Comparison of ENCODE assay signal across 8 mouse cellular contexts in the genomic region with DNA sequence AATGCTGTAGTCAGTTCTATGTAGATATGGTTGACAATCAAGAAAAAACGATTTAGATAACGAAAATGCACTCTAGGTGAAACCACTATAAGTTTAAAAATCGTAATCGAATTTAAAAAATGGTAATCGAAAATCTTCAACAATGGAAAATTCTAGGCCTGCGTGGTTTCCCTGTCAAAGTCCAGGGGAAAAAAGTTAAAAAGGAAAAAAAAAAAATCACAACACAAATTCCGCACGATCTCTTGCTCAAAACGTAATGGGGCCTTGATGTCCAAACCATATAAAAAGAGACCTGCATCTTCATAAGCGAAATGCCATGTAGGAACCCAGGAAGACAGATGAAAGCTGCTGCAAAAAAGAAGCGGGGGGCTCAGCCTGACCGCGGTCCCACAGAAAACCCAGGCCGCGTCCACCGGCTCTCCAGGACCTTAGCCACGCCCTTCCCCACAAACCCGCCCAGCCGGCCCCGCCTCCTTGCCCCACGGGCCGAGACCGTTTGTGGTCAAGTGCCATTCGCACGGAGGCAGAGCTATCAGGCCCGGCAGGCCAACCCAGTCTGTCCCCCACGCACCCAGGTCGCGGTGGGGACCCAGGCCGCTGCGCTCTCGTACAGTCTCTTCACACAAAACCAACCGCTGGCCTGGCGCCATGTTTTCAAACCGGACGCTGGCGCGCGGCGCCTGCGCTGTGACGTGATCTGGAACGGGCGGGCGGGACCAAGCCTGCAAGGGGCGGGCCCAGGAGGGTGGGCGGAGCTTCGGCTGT. TPM values are rescaled to one million over a fixed set of nuclear protein-coding genes. Genes with fewer than 3 reads are reported as not detected.
DNase-seq lines count a peak whose midpoint lies in the region; ATAC-seq and TF ChIP-seq lines count a peak whose summit lies in the region.

TSS of gene Cep72 (minus strand) at position 687 of the 765 bp plus-strand sequence.

- in situ Hi-C loops in CH12.LX (cut with MboI; ENCODE audit: low pct_ligation_motif_present, low pct_unique_long_range_greater_than_20kb, low sequenced_read_pairs), result no loop called here

- no peaks in the 10 kb centered on the region for H3K79me2 ChIP-seq in CH12.LX (replicated peaks; ENCODE audit: control insufficient read depth, extremely low read depth, insufficient read depth, poor library complexity, severe bottlenecking)

- no peak for TF ChIP-seq EP300 in CH12.LX (IDR thresholded peaks at IDR 0.05; ENCODE audit: low read length)
- TF ChIP-seq EP300 in liver, embryonic 14.5 days (IDR thresholded peaks at IDR 0.05; ENCODE audit: low read depth), result no peak

- peak within 1 kb of the TSS; percentile 79 to 99 (median 89) for H3K4me3 ChIP-seq in CH12.LX (replicated peaks in 1 of 3; ENCODE audit: low read depth in 2 of 3, low read length in 2 of 3, poor library complexity in 1 of 3)
- H3K4me3 ChIP-seq in forebrain, embryonic 12.5 days (replicated peaks), result peak within 1 kb of the TSS; percentile 86
- peak within 1 kb of the TSS; percentile 74 for H3K4me3 ChIP-seq in heart, embryonic 16.5 days (ENCODE audit: low read length)
- H3K4me3 ChIP-seq in liver, embryonic 14.5 days (ENCODE audit: insufficient read depth in 1 of 2, low read depth in 2 of 2, low read length in 2 of 2), result peak within 1 kb of the TSS; percentile 82 to 93
- H3K4me3 ChIP-seq in stomach, embryonic 15.5 days (replicated peaks), result peak within 1 kb of the TSS; percentile 85

- peak within 1 kb of the TSS; percentile 90 for H3K27ac ChIP-seq in CH12.LX (ENCODE audit: insufficient read depth, low read depth)
- peak within 1 kb of the TSS; percentile 85 for H3K27ac ChIP-seq in forebrain, embryonic 12.5 days
- H3K27ac ChIP-seq in heart, embryonic 16.5 days (ENCODE audit: low read length), result peak within 1 kb of the TSS; percentile 85
- peak within 1 kb of the TSS; percentile 71 for H3K27ac ChIP-seq in liver, embryonic 14.5 days
- H3K27ac ChIP-seq in stomach, embryonic 15.5 days, result peak within 1 kb of the TSS; percentile 87

- 0 out of 4 replicates have a peak, but pooled peaks cover 0 to 5% of the 10 kb centered on the region in 2 experiments for H3K4me1 ChIP-seq in CH12.LX (ENCODE audit: control insufficient read depth in 1 of 2, insufficient read depth in 2 of 2)
- peaks cover 6% of the 10 kb centered on the region; the same call in 1 of the 2 replicates for H3K4me1 ChIP-seq in forebrain, embryonic 12.5 days
- no peaks in the 10 kb centered on the region for H3K4me1 ChIP-seq in heart, embryonic 16.5 days (ENCODE audit: control insufficient read depth, insufficient read depth, low read length)
- peaks cover 8 to 18% of the 10 kb centered on the region in 2 experiments for H3K4me1 ChIP-seq in liver, embryonic 14.5 days (replicated peaks; ENCODE audit: control insufficient read depth in 2 of 2, insufficient read depth in 2 of 2, low read length in 1 of 2)
- no peaks in the 10 kb centered on the region for H3K4me1 ChIP-seq in stomach, embryonic 15.5 days

- dilution Hi-C loops in CH12.LX (cut with MboI; ENCODE audit: extremely low pct_ligation_motif_present, extremely low pct_unique_long_range_greater_than_20kb, low sequenced_read_pairs), result no loop called here

- H3K27me3 ChIP-seq in CH12.LX (replicated peaks), result peaks cover 4% of the 10 kb centered on the region
- H3K27me3 ChIP-seq in forebrain, embryonic 12.5 days, result no peaks in the 10 kb centered on the region
- H3K27me3 ChIP-seq in heart, embryonic 16.5 days (ENCODE audit: control insufficient read depth, insufficient read depth, low read length), result no peaks in the 10 kb centered on the region
- no peaks in the 10 kb centered on the region for H3K27me3 ChIP-seq in liver, embryonic 14.5 days (ENCODE audit: control insufficient read depth, insufficient read depth, low read length)
- no peaks in the 10 kb centered on the region for H3K27me3 ChIP-seq in stomach, embryonic 15.5 days (replicated peaks)

- DNase-seq in CH12.LX (ENCODE audit: extremely low read depth), result peak; percentile 88
- peak; percentile 94 for DNase-seq in c-Kit-positive CD71-positive TER-119-positive erythroid progenitor cells, embryonic 14.5 days (ENCODE audit: low spot score)
- DNase-seq in kidney, postnatal 25 days, result peak; percentile 93 to 95
- peak in 2 of 3 experiments; percentile 84 to 88 for DNase-seq in liver, embryonic 14.5 days (ENCODE audit: low read depth in 3 of 3, low spot score in 3 of 3)
- DNase-seq in neural tube, embryonic 10.5 days (ENCODE audit: extremely low spot score, low spot score), result peak; percentile 96

- WGBS in forebrain, embryonic 12.5 days, result 4% methylated on average over 48 of the region's 48 CpGs
- WGBS in heart, embryonic 16.5 days, result 3% methylated on average over 48 of the region's 48 CpGs
- WGBS in liver, embryonic 14.5 days (ENCODE audit: insufficient replicate concordance), result 3% methylated on average over 48 of the region's 48 CpGs
- 2% methylated on average over 48 of the region's 48 CpGs for WGBS in stomach, embryonic 15.5 days

- H3K4me2 ChIP-seq in CH12.LX (ENCODE audit: insufficient read depth, low read depth, poor library complexity, severe bottlenecking), result peak within 1 kb of the TSS; percentile 98
- peak within 1 kb of the TSS; percentile 52 for H3K4me2 ChIP-seq in forebrain, embryonic 12.5 days
- peak within 1 kb of the TSS; percentile 70 for H3K4me2 ChIP-seq in heart, embryonic 16.5 days (ENCODE audit: low read depth, low read length)
- peak within 1 kb of the TSS; percentile 77 for H3K4me2 ChIP-seq in liver, embryonic 14.5 days (ENCODE audit: low read depth)
- peak within 1 kb of the TSS; percentile 62 for H3K4me2 ChIP-seq in stomach, embryonic 15.5 days

- H3K36me3 ChIP-seq in CH12.LX (replicated peaks in 1 of 2; ENCODE audit: control insufficient read depth in 1 of 2, insufficient read depth in 1 of 2, low read length in 1 of 2), result peaks cover 8 to 17% of the 10 kb centered on the region in 2 experiments
- H3K36me3 ChIP-seq in forebrain, embryonic 12.5 days (replicated peaks), result peaks cover 11% of the 10 kb centered on the region
- H3K36me3 ChIP-seq in heart, embryonic 16.5 days (ENCODE audit: control insufficient read depth, insufficient read depth), result peaks cover 10% of the 10 kb centered on the region
- no peaks in the 10 kb centered on the region for H3K36me3 ChIP-seq in liver, embryonic 14.5 days (replicated peaks; ENCODE audit: control insufficient read depth, insufficient read depth, low read depth)
- no peaks in the 10 kb centered on the region for H3K36me3 ChIP-seq in stomach, embryonic 15.5 days

- TF ChIP-seq POLR2A in CH12.LX (IDR thresholded peaks at IDR 0.05; ENCODE audit: low read depth, low read length), result peak; percentile 86

- no peak for TF ChIP-seq RAD21 in CH12.LX (IDR thresholded peaks at IDR 0.05; ENCODE audit: low read depth, low read length)

- TF ChIP-seq CTCF in CH12.LX (conservative IDR thresholded peaks at IDR 0.05 in 1 of 2, IDR thresholded peaks at IDR 0.05 in 1 of 2; ENCODE audit: low read depth in 2 of 2, low read length in 2 of 2), result no peak
- no peak for TF ChIP-seq CTCF in liver, embryonic 14.5 days (IDR thresholded peaks at IDR 0.05; ENCODE audit: low read depth)

- peak; percentile 99 for ATAC-seq in forebrain, embryonic 12.5 days (ENCODE audit: low FRiP score)
- peak; percentile 97 for ATAC-seq in heart, embryonic 16.5 days (replicated peaks; ENCODE audit: extremely low read depth, insufficient read depth, low FRiP score)
- peak; percentile 97 for ATAC-seq in liver, embryonic 14.5 days (ENCODE audit: insufficient read depth)
- peak; percentile 98 for ATAC-seq in stomach, embryonic 15.5 days (ENCODE audit: insufficient read depth, low FRiP score, low read depth)

- H3K9ac ChIP-seq in CH12.LX (ENCODE audit: insufficient read depth, low read depth), result peak within 1 kb of the TSS; percentile 97
- peak within 1 kb of the TSS; percentile 68 for H3K9ac ChIP-seq in forebrain, embryonic 12.5 days
- peak within 1 kb of the TSS; percentile 87 for H3K9ac ChIP-seq in heart, embryonic 16.5 days (ENCODE audit: low read length)
- H3K9ac ChIP-seq in liver, embryonic 14.5 days (replicated peaks), result peak within 1 kb of the TSS; percentile 93
- peak within 1 kb of the TSS; percentile 74; the same call in 1 of the 2 replicates for H3K9ac ChIP-seq in stomach, embryonic 15.5 days

- H3K9me3 ChIP-seq in CH12.LX (replicated peaks; ENCODE audit: low read length), result no peaks in the 10 kb centered on the region
- no peaks in the 10 kb centered on the region for H3K9me3 ChIP-seq in forebrain, embryonic 12.5 days
- H3K9me3 ChIP-seq in heart, embryonic 16.5 days (replicated peaks; ENCODE audit: control insufficient read depth, low read length), result no peaks in the 10 kb centered on the region
- H3K9me3 ChIP-seq in liver, embryonic 14.5 days (ENCODE audit: control insufficient read depth, low read length), result no peaks in the 10 kb centered on the region
- no peaks in the 10 kb centered on the region for H3K9me3 ChIP-seq in stomach, embryonic 15.5 days

TF ChIP-seq in CH12.LX, 34 proteins besides CTCF, POLR2A, EP300 and RAD21 (continues in another document):
- TF ChIP-seq TBP (conservative IDR thresholded peaks at IDR 0.05; ENCODE audit: low read depth, low read length), result 0 out of 2 replicates have a peak, but pooled peaks have one; percentile 18
- no peak for TF ChIP-seq MAFK (IDR thresholded peaks at IDR 0.05; ENCODE audit: insufficient replicate concordance, low read length)
- TF ChIP-seq ZNF384 (IDR thresholded peaks at IDR 0.05; ENCODE audit: low read depth, low read length), result peak; percentile 77
- peak; percentile 84 for TF ChIP-seq NELFE (IDR thresholded peaks at IDR 0.05; ENCODE audit: low read depth, low read length)
- TF ChIP-seq ZMIZ1 (IDR thresholded peaks at IDR 0.05; ENCODE audit: low read depth, low read length), result peak; percentile 70
- no peak for TF ChIP-seq GABPA (IDR thresholded peaks at IDR 0.05; ENCODE audit: insufficient replicate concordance, low read depth, low read length)
- no peak for TF ChIP-seq PAX5 (IDR thresholded peaks at IDR 0.05; ENCODE audit: low read length)
- TF ChIP-seq MEF2A (IDR thresholded peaks at IDR 0.05; ENCODE audit: borderline replicate concordance, low read depth, low read length), result 0 out of 2 replicates have a peak, but pooled peaks have one; percentile 23
- peak; percentile 53; the same call in 1 of the 2 replicates for TF ChIP-seq ELF1 (IDR thresholded peaks at IDR 0.05; ENCODE audit: low read depth, low read length)
- TF ChIP-seq SIN3A (IDR thresholded peaks at IDR 0.05; ENCODE audit: low read length), result peak; percentile 67; the same call in 1 of the 2 replicates
- peak; percentile 52 for TF ChIP-seq IRF4 (IDR thresholded peaks at IDR 0.05; ENCODE audit: low read depth, low read length)

RNA-seq across cellular contexts. Expression of gene Cep72, which starts in this region (rescaled TPM):
- total RNA-seq in CH12.LX (2012; rRNA removed), result 5.4 and 7.3 TPM in 2 replicates
- total RNA-seq in CH12.LX (2014; rRNA removed), result 13.1 and 15.1 TPM in 2 replicates
- polyA plus RNA-seq in CH12.LX (2012; ENCODE audit: insufficient read length, low read depth), result 9.3 and 14.0 TPM in 2 replicates
- polyA plus RNA-seq in forebrain, embryonic 12.5 days (2016; fragmentation: Nextera tagmentation; extraction: Ambion mirVana), result 19.1 and 24.8 TPM in 2 replicates
- 11.7 and 12.0 TPM in 2 replicates for polyA plus RNA-seq in heart, embryonic 16.5 days (2015; fragmentation: Nextera tagmentation; extraction: Ambion mirVana)
- polyA plus RNA-seq in liver, embryonic 14.5 days (2012; rRNA removed), result 5.2 and 5.5 TPM in 2 replicates
- polyA plus RNA-seq in liver, embryonic 14.5 days (2014; fragmentation: Nextera tagmentation; extraction: Ambion mirVana), result 8.5 and 8.6 TPM in 2 replicates
- 11.1 and 11.2 TPM in 2 replicates for polyA plus RNA-seq in stomach, embryonic 15.5 days (2015; fragmentation: Nextera tagmentation; extraction: Ambion mirVana)

Comparison
In these comparisons a context has a peak if more than half of its experiments do, and no peak if none do; other contexts are left out.
1. Peak in every context shown above with its lines: DNase-seq, ATAC-seq, H3K4me3 ChIP-seq and H3K27ac ChIP-seq.